Mouse (Mus musculus) neutrophil, adult 59 days (primary cell): Measurements from ENCODE around the gene Cd300e. TPM values are rescaled to one million over a fixed set of nuclear protein-coding genes. Genes with fewer than 3 reads are reported as not detected.

Experiments used
- total RNA-seq, 2 experiments: library from RNA; stranded (reverse); gene quantifications; 1 replicate in 1 of 2; 2 replicates in 1 of 2; pipeline ENCODE4 v1.2.4; 2023

Gene Cd300e
- total RNA-seq, result 1 to 10 TPM in 1 of 2 experiments, under 1 TPM in 1; 0.56 to 1.1 TPM

GRCm38 (mm10) chr11:115062077-115062476 is at the start of gene Cd300e:
Gene Cd300e (minus strand): TSS chr11:115062177.

DNA sequence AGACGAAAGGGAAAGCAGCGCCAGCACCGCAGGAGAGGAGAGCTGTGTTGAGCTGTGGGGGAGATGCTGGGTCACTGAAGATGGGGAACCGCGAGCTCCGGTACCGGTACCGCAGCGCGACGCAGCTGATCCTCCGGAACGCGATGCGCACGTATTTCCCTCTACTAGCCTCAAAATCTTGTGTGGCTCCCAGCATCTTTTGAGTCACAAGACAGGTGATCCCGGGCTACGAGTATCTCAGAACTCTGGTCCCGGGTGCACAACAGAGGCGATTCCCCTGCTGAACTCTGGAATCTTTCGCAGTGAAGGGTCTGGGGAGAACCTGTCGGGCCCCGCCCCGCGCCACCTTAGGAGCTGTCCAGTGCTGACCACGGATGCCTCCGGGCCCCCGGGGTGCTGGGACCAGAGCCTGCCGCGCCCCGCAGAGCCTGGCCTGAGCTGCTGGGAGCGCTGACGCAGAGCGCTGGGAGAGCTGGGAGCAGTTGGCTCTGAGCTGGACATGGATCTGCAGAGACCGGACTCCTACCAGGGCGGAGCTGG is 29.5 kb upstream of the Cd300e start, which contains the start of gene Rab37:
Rab37 (plus strand) TSS at position 70 of the 540 bp plus-strand sequence.

GRCm38 (mm10) chr11:115048259-115048658 is 13.7 kb downstream of the Cd300e start, which contains the start of gene Cd300ld3:
Gene Cd300ld3 (minus strand): TSS chr11:115048409.

DNA sequence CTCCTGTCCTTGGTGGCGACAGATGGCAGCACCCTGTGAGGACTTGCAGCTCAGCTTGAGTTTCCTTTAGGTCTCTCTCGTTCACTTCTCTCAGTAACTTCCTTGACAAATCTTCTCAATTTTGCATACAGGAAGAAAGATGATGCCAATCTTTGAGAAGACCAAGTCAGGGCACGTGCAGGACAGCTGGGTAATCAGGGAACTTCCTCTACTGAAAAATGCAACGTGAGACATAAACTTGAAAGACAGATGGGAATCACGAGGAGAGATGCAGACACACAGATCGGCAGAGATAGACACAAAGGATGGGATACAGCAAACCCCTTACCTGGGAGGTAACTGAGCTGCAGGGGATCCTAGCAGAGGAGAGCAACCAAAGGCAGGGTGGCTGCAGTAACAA is 24.3 kb downstream of the Cd300e start, which contains the start of gene Cd300ld5:
Cd300ld5 (minus strand) TSS at position 101 of the 400 bp plus-strand sequence.

DNA sequence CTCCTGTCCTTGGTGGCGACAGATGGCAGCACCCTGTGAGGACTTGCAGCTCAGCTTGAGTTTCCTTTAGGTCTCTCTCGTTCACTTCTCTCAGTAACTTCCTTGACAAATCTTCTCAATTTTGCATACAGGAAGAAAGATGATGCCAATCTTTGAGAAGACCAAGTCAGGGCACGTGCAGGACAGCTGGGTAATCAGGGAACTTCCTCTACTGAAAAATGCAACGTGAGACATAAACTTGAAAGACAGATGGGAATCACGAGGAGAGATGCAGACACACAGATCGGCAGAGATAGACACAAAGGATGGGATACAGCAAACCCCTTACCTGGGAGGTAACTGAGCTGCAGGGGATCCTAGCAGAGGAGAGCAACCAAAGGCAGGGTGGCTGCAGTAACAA is 35.1 kb downstream of the Cd300e start, which contains the start of gene Cd300ld4:
Cd300ld4 (minus strand) TSS at position 101 of the 400 bp plus-strand sequence.

GRCm38 (mm10) chr11:115016093-115016492 is 45.9 kb downstream of the Cd300e start, which contains the start of gene Cd300ld2:
Gene Cd300ld2 (minus strand): TSS chr11:115016193.

Other genes with a start within 250 kb of the Cd300e start
- gene Gprc5c, start 211.0 kb downstream of the Cd300e start, total RNA-seq, result 1 to 10 TPM; 1.6 to 2.2 TPM
- 10 to 100 TPM; 57.0 to 71.4 TPM for gene Cd300a, start 172.1 kb downstream of the Cd300e start, total RNA-seq
- gene Cd300lb, start 127.8 kb downstream of the Cd300e start, total RNA-seq, result 100 to 1,000 TPM; 129 to 147 TPM
- 1 to 10 TPM; 1.0 to 1.2 TPM for gene Cd300c, start 93.0 kb downstream of the Cd300e start, total RNA-seq
- gene Cd300ld, start 72.3 kb downstream of the Cd300e start, total RNA-seq, result 10 to 100 TPM; 86.6 to 92.0 TPM
- gene Cd300c2, start 60.3 kb downstream of the Cd300e start, total RNA-seq, result 10 to 100 TPM; 58.3 to 72.4 TPM
- gene Cd300ld2, start 46.0 kb downstream of the Cd300e start, total RNA-seq, result not detected
- not detected for gene Cd300ld4, start 35.2 kb downstream of the Cd300e start, total RNA-seq
- gene Cd300ld5, start 24.4 kb downstream of the Cd300e start, total RNA-seq, result 10 to 100 TPM in 1 of 2 experiments, 1 to 10 TPM in 1; 6.9 to 14.7 TPM
- 10 to 100 TPM in 1 of 2 experiments, 1 to 10 TPM in 1; 6.3 to 15.5 TPM for gene Cd300ld3, start 13.8 kb downstream of the Cd300e start, total RNA-seq
- 10 to 100 TPM; 11.1 to 13.9 TPM for gene Rab37, start 29.3 kb upstream of the Cd300e start, total RNA-seq
- gene Cd300lf, start 71.8 kb upstream of the Cd300e start, total RNA-seq, result 100 to 1,000 TPM; 171 to 198 TPM
- gene Slc9a3r1, start 101.2 kb upstream of the Cd300e start, total RNA-seq, result 100 to 1,000 TPM; 153 to 167 TPM
- 10 to 100 TPM; 36.2 to 46.6 TPM for gene Tmem104, start 125.3 kb upstream of the Cd300e start, total RNA-seq
- 10 to 100 TPM; 16.2 to 21.2 TPM for gene Nat9, start 125.7 kb upstream of the Cd300e start, total RNA-seq
- gene Grin2c, start 205.1 kb upstream of the Cd300e start, total RNA-seq, result not detected
- 10 to 100 TPM in 1 of 2 experiments, 1 to 10 TPM in 1; 6.9 to 10.0 TPM for gene Fdxr, start 214.9 kb upstream of the Cd300e start, total RNA-seq
- gene Fads6, start 235.5 kb upstream of the Cd300e start, total RNA-seq, result 1 to 10 TPM; 2.0 to 2.2 TPM
- gene Otop2, start 245.0 kb upstream of the Cd300e start, total RNA-seq, result not detected